Mouse (Mus musculus) kidney, adult 2 months (tissue): ENCODE results near the gene Atf7ip.

Experiments
- CTCF ChIP-seq: fragments of 200-500 bp; conservative IDR thresholded peaks from 2 replicates; pipeline ENCODE4 v1.5.1; 2011; ENCODE audit warnings: low read depth, mild to moderate bottlenecking, control low read depth, low read length, moderate library complexity, mixed read lengths; ENCODE audit not compliant: insufficient read depth, insufficient read length
- POLR2A ChIP-seq: fragments of 200-500 bp; IDR thresholded peaks from one replicate; pipeline ENCODE4 v1.6.1; 2011; ENCODE audit warnings: low read depth, low read length, control low read depth

- TF ChIP-seq POLR2A, result no peak
- TF ChIP-seq CTCF, result no peak
Measured at GRCm38 (mm10) chr6:136554774-136555522, 49.0 kb downstream of the Atf7ip start.
